Mouse (Mus musculus) heart, embryonic 12.5 days (tissue): ENCODE results near the gene Ptprg. TPM values are rescaled to one million over a fixed set of nuclear protein-coding genes. Genes with fewer than 3 reads are reported as not detected.

Source experiments
- ATAC-seq: fragments of 200-750 bp; cut with Nextera tagmentation; 2 replicates; pipeline ENCODE4 v1.8.0; 2017; ENCODE audit warnings: moderate TSS enrichment, moderate library complexity; ENCODE audit not compliant: insufficient number of reproducible peaks, low FRiP score
- H3K27ac ChIP-seq: fragments of 300-500 bp; sonication (generic); 2 replicates; pipeline ENCODE4 v1.5.1; 2016; ENCODE audit warnings: mild to moderate bottlenecking, moderate library complexity; ENCODE audit not compliant: poor library complexity, severe bottlenecking
- H3K27me3 ChIP-seq: fragments of 300-500 bp; sonication (generic); replicated peaks from 2 replicates; pipeline ENCODE4 v1.6.1; 2016; ENCODE audit warnings: mild to moderate bottlenecking, moderate library complexity
- H3K36me3 ChIP-seq: fragments of 300-500 bp; sonication (generic); 2 replicates; pipeline ENCODE4 v1.6.1; 2016; ENCODE audit warnings: mild to moderate bottlenecking, moderate library complexity
- H3K4me1 ChIP-seq: fragments of 300-500 bp; sonication (generic); replicated peaks from 2 replicates; pipeline ENCODE4 v1.6.1; 2016; ENCODE audit warnings: mild to moderate bottlenecking
- H3K4me2 ChIP-seq: fragments of 300-500 bp; sonication (generic); 2 replicates; pipeline ENCODE4 v1.6.1; 2016; ENCODE audit warnings: mild to moderate bottlenecking, moderate library complexity
- H3K4me3 ChIP-seq: fragments of 300-500 bp; sonication (generic); 2 replicates; pipeline ENCODE4 v1.5.1; 2016; ENCODE audit warnings: mild to moderate bottlenecking
- H3K9ac ChIP-seq: fragments of 300-500 bp; sonication (generic); 2 replicates; pipeline ENCODE4 v1.6.1; 2016; ENCODE audit warnings: mild to moderate bottlenecking, moderate library complexity
- H3K9me3 ChIP-seq: fragments of 300-500 bp; sonication (generic); replicated peaks from 2 replicates; pipeline ENCODE4 v1.6.1; 2016; ENCODE audit warnings: mild to moderate bottlenecking, moderate library complexity
- WGBS: fragments of 180-500 bp; shearing (Covaris S2); methylation state at CpG from one replicate; pipeline ENCODE4 v1.1.7; 2016; 5-methylcytosine and 5-hydroxymethylcytosine counted together
- polyA plus RNA-seq: library from polyadenylated mRNA; unstranded; fragments of >200 nt; fragmentation: Nextera tagmentation; extraction: Ambion mirVana; gene quantifications from 2 replicates; pipeline ENCODE4 v1.2.1, GENCODE M21; 2016

The Ptprg gene
- polyA plus RNA-seq, 1 experiment from 2014 or later: 17.8 TPM

GRCm38 (mm10) chr14:12077193-12077592 is 523.9 kb downstream of the Ptprg start:
- Histone ChIP-seq H3K4me2 (no peak overlapping the region), H3K27ac (0 out of 2 replicates have a peak overlapping the region, but pooled peaks have one; percentile 26), H3K9ac (no peak overlapping the region), H3K4me1 (peaks cover 16% of the 10 kb centered on the region; the same call in 1 of the 2 replicates), H3K4me3 (no peak overlapping the region), H3K27me3 (no peaks in the 10 kb centered on the region), H3K9me3 (no peaks in the 10 kb centered on the region), H3K36me3 (no peaks in the 10 kb centered on the region)
- WGBS: 38% methylated on average over 7 of the region's 7 CpGs
- ATAC-seq: no peak

- ATAC-seq: no peak
- H3K9me3 ChIP-seq: no peaks in the 10 kb centered on the region
- no peak overlapping the region for H3K27ac ChIP-seq
- no peaks in the 10 kb centered on the region for H3K27me3 ChIP-seq
- H3K36me3 ChIP-seq: no peaks in the 10 kb centered on the region
- no peak overlapping the region for H3K4me3 ChIP-seq
- H3K4me2 ChIP-seq: no peak overlapping the region
- H3K4me1 ChIP-seq: peaks cover 16% of the 10 kb centered on the region; the same call in 1 of the 2 replicates
- no peak overlapping the region for H3K9ac ChIP-seq
- 72% methylated on average over 6 of the region's 6 CpGs for WGBS
Observed at GRCm38 (mm10) chr14:12079250-12079649, 525.9 kb downstream of the Ptprg start.

GRCm38 (mm10) chr14:12079833-12080401 is 526.6 kb downstream of the Ptprg start:
- no peaks in the 10 kb centered on the region for H3K36me3 ChIP-seq
- no peak for ATAC-seq
- 73% methylated on average over 4 of the region's 4 CpGs for WGBS
- no peak overlapping the region for H3K27ac ChIP-seq
- H3K4me3 ChIP-seq: no peak overlapping the region
- peaks cover 16% of the 10 kb centered on the region; the same call in 1 of the 2 replicates for H3K4me1 ChIP-seq
- no peak overlapping the region for H3K4me2 ChIP-seq
- no peak overlapping the region for H3K9ac ChIP-seq
- H3K9me3 ChIP-seq: no peaks in the 10 kb centered on the region
- no peaks in the 10 kb centered on the region for H3K27me3 ChIP-seq

GRCm38 (mm10) chr14:12082131-12082921 is 529.0 kb downstream of the Ptprg start:
- no peak for ATAC-seq
- no peaks in the 10 kb centered on the region for H3K27me3 ChIP-seq
- H3K36me3 ChIP-seq: no peaks in the 10 kb centered on the region
- no peak overlapping the region for H3K9ac ChIP-seq
- WGBS: 59% methylated on average over 6 of the region's 6 CpGs
- peaks cover 15% of the 10 kb centered on the region; the same call in 1 of the 2 replicates for H3K4me1 ChIP-seq
- H3K27ac ChIP-seq: no peak overlapping the region
- no peak overlapping the region for H3K4me2 ChIP-seq
- H3K4me3 ChIP-seq: no peak overlapping the region
- no peaks in the 10 kb centered on the region for H3K9me3 ChIP-seq

- Histone ChIP-seq H3K4me1 (peaks cover 11% of the 10 kb centered on the region; the same call in 1 of the 2 replicates), H3K27ac (no peak overlapping the region), H3K4me3 (no peak overlapping the region), H3K4me2 (no peak overlapping the region), H3K36me3 (no peaks in the 10 kb centered on the region), H3K27me3 (no peaks in the 10 kb centered on the region), H3K9ac (no peak overlapping the region), H3K9me3 (no peaks in the 10 kb centered on the region)
- no peak for ATAC-seq
- WGBS: 79% methylated on average over 4 of the region's 4 CpGs
Observed at GRCm38 (mm10) chr14:12084076-12084475, 530.7 kb downstream of the Ptprg start.

GRCm38 (mm10) chr14:12085078-12085477 is 531.7 kb downstream of the Ptprg start:
- no peaks in the 10 kb centered on the region for H3K36me3 ChIP-seq
- H3K27ac ChIP-seq: no peak overlapping the region
- no peaks in the 10 kb centered on the region for H3K9me3 ChIP-seq
- peaks cover 11% of the 10 kb centered on the region; the same call in 1 of the 2 replicates for H3K4me1 ChIP-seq
- no peak overlapping the region for H3K9ac ChIP-seq
- ATAC-seq: no peak
- H3K4me3 ChIP-seq: no peak overlapping the region
- H3K27me3 ChIP-seq: no peaks in the 10 kb centered on the region
- no peak overlapping the region for H3K4me2 ChIP-seq
- WGBS: 91% methylated on average over 4 of the region's 4 CpGs

GRCm38 (mm10) chr14:12086167-12086566 is 532.8 kb downstream of the Ptprg start:
- Histone ChIP-seq H3K36me3 (no peaks in the 10 kb centered on the region), H3K4me3 (no peak overlapping the region), H3K9ac (no peak overlapping the region), H3K4me2 (no peak overlapping the region), H3K27ac (no peak overlapping the region), H3K4me1 (peaks cover 11% of the 10 kb centered on the region; the same call in 1 of the 2 replicates), H3K27me3 (no peaks in the 10 kb centered on the region), H3K9me3 (no peaks in the 10 kb centered on the region)
- WGBS: 66% methylated on average over 5 of the region's 5 CpGs
- no peak for ATAC-seq

GRCm38 (mm10) chr14:12089954-12090353 is 536.6 kb downstream of the Ptprg start:
- peaks cover 11% of the 10 kb centered on the region; the same call in 1 of the 2 replicates for H3K4me1 ChIP-seq
- no peaks in the 10 kb centered on the region for H3K27me3 ChIP-seq
- no peaks in the 10 kb centered on the region for H3K9me3 ChIP-seq
- H3K4me3 ChIP-seq: no peak overlapping the region
- no peak overlapping the region for H3K9ac ChIP-seq
- no peak overlapping the region for H3K27ac ChIP-seq
- no peaks in the 10 kb centered on the region for H3K36me3 ChIP-seq
- no peak overlapping the region for H3K4me2 ChIP-seq
- no peak for ATAC-seq

GRCm38 (mm10) chr14:12091730-12092129 is 538.4 kb downstream of the Ptprg start:
- no peak for ATAC-seq
- Histone ChIP-seq H3K4me3 (no peak overlapping the region), H3K27me3 (no peaks in the 10 kb centered on the region), H3K36me3 (no peaks in the 10 kb centered on the region), H3K9ac (no peak overlapping the region), H3K27ac (no peak overlapping the region), H3K4me1 (peaks cover 4% of the 10 kb centered on the region; the same call in 1 of the 2 replicates), H3K9me3 (no peaks in the 10 kb centered on the region), H3K4me2 (no peak overlapping the region)
- 76% methylated on average over 3 of the region's 3 CpGs for WGBS

- no peaks in the 10 kb centered on the region for H3K9me3 ChIP-seq
- H3K4me1 ChIP-seq: peaks cover 17% of the 10 kb centered on the region
- no peak overlapping the region for H3K4me3 ChIP-seq
- 51% methylated on average over 12 of the region's 12 CpGs for WGBS
- H3K27ac ChIP-seq: no peak overlapping the region
- no peak overlapping the region for H3K9ac ChIP-seq
- ATAC-seq: 0 out of 2 replicates have a peak, but pooled peaks have one; percentile 25
- H3K27me3 ChIP-seq: no peaks in the 10 kb centered on the region
- H3K4me2 ChIP-seq: no peak overlapping the region
- no peaks in the 10 kb centered on the region for H3K36me3 ChIP-seq
Observed at GRCm38 (mm10) chr14:12099390-12100333, 546.3 kb downstream of the Ptprg start.
